Mouse (Mus musculus): Measurements from ENCODE around the gene Col9a1. TPM values are rescaled to one million over a fixed set of nuclear protein-coding genes. Genes with fewer than 3 reads are reported as not detected.

Gene Col9a1
- 0.04 and 0.07 TPM in 2 replicates for polyA plus RNA-seq (2015; fragmentation: Nextera tagmentation; extraction: Ambion mirVana)

DNA sequence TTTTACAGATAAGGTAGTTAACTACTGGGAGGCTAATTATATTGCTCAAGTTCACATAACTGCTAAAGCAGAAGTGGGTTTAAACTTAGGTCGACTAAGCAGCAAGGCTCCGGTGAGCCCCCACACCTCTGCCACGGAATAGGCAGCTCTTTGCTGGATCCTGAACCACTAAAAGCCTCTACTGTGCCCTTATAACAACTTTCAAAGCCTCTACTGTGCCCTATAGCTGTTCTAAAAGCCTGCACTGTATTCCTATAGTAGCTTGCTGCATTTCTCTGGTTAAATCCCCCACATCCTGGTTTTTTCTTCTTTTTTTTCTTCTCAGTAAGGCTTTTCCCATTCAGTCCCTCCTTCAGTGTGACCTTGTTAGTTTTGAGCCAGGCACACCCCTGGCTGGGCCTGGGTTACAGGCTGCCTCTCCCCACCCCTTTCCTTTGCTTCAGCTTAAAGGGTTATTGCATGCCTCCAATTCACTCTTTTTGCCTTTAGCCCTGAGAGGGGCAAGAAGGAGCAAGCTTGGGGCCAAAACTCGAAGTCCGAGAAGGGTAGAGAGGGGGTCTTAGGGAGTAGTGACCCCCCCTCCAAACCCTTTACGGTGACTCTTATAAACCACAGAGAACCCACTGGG lies at the start of gene Col9a1:
Gene Col9a1, plus strand, starts transcription at position 387 of the 628 bp plus-strand sequence.
- Histone ChIP-seq H3K4me1 (ENCODE audit: control insufficient read depth, low read depth, low read length) (no peaks in the 10 kb centered on the region), H3K36me3 (ENCODE audit: control insufficient read depth, insufficient read depth) (no peaks in the 10 kb centered on the region), H3K27me3 (ENCODE audit: control insufficient read depth, insufficient read depth, low read depth, low read length) (no peaks in the 10 kb centered on the region), H3K9me3 (replicated peaks; ENCODE audit: control insufficient read depth, low read length) (no peaks in the 10 kb centered on the region), H3K4me3 (ENCODE audit: low read depth, low read length) (no peak within 1 kb of the TSS), H3K4me2 (ENCODE audit: low read depth, low read length) (no peak within 1 kb of the TSS), H3K27ac (ENCODE audit: low read length) (no peak within 1 kb of the TSS), H3K9ac (ENCODE audit: low read depth, low read length) (no peak within 1 kb of the TSS)
- 58% methylated on average over 6 of the region's 6 CpGs for WGBS (ENCODE audit: insufficient replicate concordance)
- ATAC-seq (ENCODE audit: low read depth): no peak

DNA sequence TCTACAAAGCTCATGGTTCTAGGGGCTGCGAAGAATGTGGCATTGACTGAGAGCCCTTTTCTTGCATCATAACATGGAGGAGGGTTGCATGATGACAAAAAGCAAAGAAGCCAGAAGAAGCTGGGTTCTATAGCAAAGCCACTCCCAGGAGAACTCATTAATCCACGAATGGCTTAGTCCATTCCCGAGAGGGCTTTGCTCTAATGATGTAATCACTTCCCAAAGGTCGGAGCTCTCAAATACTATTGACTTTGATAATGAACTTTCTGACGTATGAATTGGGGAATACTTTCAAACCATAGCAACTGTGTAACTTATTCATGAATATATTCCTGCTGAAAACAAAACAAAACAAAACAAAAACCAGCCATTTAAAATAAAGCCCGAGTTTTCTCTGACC lies 49.5 kb upstream of the Col9a1 start:
- no peaks in the 10 kb centered on the region for H3K36me3 ChIP-seq (ENCODE audit: control insufficient read depth, insufficient read depth)
- no peaks in the 10 kb centered on the region for H3K4me1 ChIP-seq (ENCODE audit: control insufficient read depth, low read depth, low read length)
- H3K27me3 ChIP-seq (ENCODE audit: control insufficient read depth, insufficient read depth, low read depth, low read length): no peaks in the 10 kb centered on the region
- no peak overlapping the region for H3K4me2 ChIP-seq (ENCODE audit: low read depth, low read length)
- ATAC-seq (ENCODE audit: low read depth): no peak
- no peak overlapping the region for H3K27ac ChIP-seq (ENCODE audit: low read length)
- H3K4me3 ChIP-seq (ENCODE audit: low read depth, low read length): no peak overlapping the region
- H3K9ac ChIP-seq (ENCODE audit: low read depth, low read length): no peak overlapping the region
- H3K9me3 ChIP-seq (replicated peaks; ENCODE audit: control insufficient read depth, low read length): no peaks in the 10 kb centered on the region
- 50% methylated on average over 6 of the region's 6 CpGs for WGBS (ENCODE audit: insufficient replicate concordance)

DNA sequence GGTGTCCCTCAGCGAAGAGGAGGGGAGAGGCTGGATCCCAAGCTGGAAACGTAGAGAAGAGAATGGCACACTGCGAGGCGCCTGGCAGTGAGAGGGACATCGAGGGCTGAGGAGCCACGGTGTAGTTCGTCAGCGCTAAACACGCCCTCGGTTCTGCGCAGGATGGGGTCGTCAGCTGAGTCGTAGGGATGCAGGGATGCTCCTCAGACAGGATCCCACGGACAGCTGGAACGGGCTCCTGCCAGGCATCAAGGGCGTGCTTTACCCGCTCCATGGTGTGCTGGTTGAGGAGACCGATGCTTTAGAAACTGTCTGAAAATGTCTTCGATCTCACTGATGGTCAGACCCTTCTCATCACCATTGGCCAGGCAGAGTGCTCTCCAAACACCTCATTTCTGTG lies 43.6 kb upstream of the Col9a1 start:
- H3K9ac ChIP-seq (ENCODE audit: low read depth, low read length): no peak overlapping the region
- no peak overlapping the region for H3K27ac ChIP-seq (ENCODE audit: low read length)
- no peaks in the 10 kb centered on the region for H3K36me3 ChIP-seq (ENCODE audit: control insufficient read depth, insufficient read depth)
- no peaks in the 10 kb centered on the region for H3K4me1 ChIP-seq (ENCODE audit: control insufficient read depth, low read depth, low read length)
- no peak overlapping the region for H3K4me3 ChIP-seq (ENCODE audit: low read depth, low read length)
- WGBS (ENCODE audit: insufficient replicate concordance): 29% methylated on average over 19 of the region's 19 CpGs
- H3K27me3 ChIP-seq (ENCODE audit: control insufficient read depth, insufficient read depth, low read depth, low read length): no peaks in the 10 kb centered on the region
- no peak overlapping the region for H3K4me2 ChIP-seq (ENCODE audit: low read depth, low read length)
- ATAC-seq (ENCODE audit: low read depth): no peak
- no peaks in the 10 kb centered on the region for H3K9me3 ChIP-seq (replicated peaks; ENCODE audit: control insufficient read depth, low read length)

DNA sequence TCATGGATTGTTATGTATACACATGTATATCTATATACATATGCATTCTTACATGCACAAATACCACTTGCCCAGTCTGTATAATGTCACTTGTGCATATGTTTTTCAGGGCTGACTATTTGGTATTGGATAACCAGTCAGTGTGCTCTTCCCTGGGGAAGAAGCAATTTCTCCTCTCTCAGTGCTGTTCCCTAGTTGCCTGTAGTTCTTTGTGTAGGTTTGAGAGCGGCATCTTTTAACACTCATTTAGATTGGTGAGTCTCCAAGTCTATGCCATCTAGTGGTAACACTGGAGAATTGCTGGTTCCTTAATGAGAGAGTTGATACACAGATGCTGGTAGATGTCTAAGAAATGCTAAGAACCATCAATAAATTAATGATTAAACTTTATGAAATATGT lies 42.6 kb upstream of the Col9a1 start:
- no peak overlapping the region for H3K4me3 ChIP-seq (ENCODE audit: low read depth, low read length)
- no peaks in the 10 kb centered on the region for H3K27me3 ChIP-seq (ENCODE audit: control insufficient read depth, insufficient read depth, low read depth, low read length)
- ATAC-seq (ENCODE audit: low read depth): no peak
- no peaks in the 10 kb centered on the region for H3K4me1 ChIP-seq (ENCODE audit: control insufficient read depth, low read depth, low read length)
- no peak overlapping the region for H3K9ac ChIP-seq (ENCODE audit: low read depth, low read length)
- 9% methylated on average over 1 of the region's 1 CpGs for WGBS (ENCODE audit: insufficient replicate concordance)
- H3K27ac ChIP-seq (ENCODE audit: low read length): no peak overlapping the region
- no peaks in the 10 kb centered on the region for H3K36me3 ChIP-seq (ENCODE audit: control insufficient read depth, insufficient read depth)
- H3K4me2 ChIP-seq (ENCODE audit: low read depth, low read length): no peak overlapping the region
- H3K9me3 ChIP-seq (replicated peaks; ENCODE audit: control insufficient read depth, low read length): no peaks in the 10 kb centered on the region

DNA sequence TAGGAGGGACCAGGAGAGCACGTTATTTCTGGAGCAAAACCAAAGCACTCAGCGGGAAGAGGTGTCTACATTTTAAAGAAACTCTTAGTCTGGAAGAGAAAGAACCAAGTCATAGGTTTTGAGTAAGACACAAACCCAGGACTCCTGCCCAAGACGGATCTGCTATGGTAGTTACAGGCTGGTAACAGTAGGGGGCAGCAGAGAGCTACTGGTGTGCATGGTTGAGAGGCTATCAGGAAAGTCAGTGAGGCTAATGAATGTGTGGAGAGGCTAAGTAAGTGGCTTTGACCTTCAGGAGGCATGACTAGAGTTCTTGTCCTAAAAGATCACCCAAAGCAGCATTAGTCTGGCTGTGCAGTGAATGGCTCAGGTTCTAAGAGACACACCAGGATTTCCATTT lies 40.3 kb upstream of the Col9a1 start:
- no peak overlapping the region for H3K9ac ChIP-seq (ENCODE audit: low read depth, low read length)
- no peak overlapping the region for H3K27ac ChIP-seq (ENCODE audit: low read length)
- H3K4me3 ChIP-seq (ENCODE audit: low read depth, low read length): no peak overlapping the region
- no peaks in the 10 kb centered on the region for H3K4me1 ChIP-seq (ENCODE audit: control insufficient read depth, low read depth, low read length)
- no peaks in the 10 kb centered on the region for H3K9me3 ChIP-seq (replicated peaks; ENCODE audit: control insufficient read depth, low read length)
- no peaks in the 10 kb centered on the region for H3K36me3 ChIP-seq (ENCODE audit: control insufficient read depth, insufficient read depth)
- H3K27me3 ChIP-seq (ENCODE audit: control insufficient read depth, insufficient read depth, low read depth, low read length): no peaks in the 10 kb centered on the region
- WGBS (ENCODE audit: insufficient replicate concordance): 4% methylated on average over 3 of the region's 3 CpGs
- no peak overlapping the region for H3K4me2 ChIP-seq (ENCODE audit: low read depth, low read length)
- ATAC-seq (ENCODE audit: low read depth): no peak

DNA sequence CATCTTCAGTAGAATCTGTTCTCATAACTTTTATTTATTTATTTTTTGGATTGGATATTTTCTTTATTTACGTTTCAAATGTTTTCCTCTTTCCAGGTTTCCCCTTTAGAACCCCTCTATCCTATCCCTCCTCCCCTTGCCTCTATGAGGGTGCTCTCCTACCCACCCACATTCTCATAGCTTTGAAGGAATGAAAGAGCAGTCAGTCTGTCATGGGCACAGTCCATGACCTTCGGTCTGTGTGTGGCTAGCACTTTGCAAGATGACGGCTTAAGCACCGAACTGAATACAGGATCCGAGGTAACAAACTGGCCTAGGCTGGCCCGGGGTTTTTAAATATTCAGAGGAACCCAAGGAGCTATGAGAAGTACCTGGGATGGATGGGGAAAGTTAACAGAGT lies 36.9 kb upstream of the Col9a1 start:
- Histone ChIP-seq H3K27ac (ENCODE audit: low read length) (no peak overlapping the region), H3K4me3 (ENCODE audit: low read depth, low read length) (no peak overlapping the region), H3K4me1 (ENCODE audit: control insufficient read depth, low read depth, low read length) (no peaks in the 10 kb centered on the region), H3K4me2 (ENCODE audit: low read depth, low read length) (no peak overlapping the region), H3K36me3 (ENCODE audit: control insufficient read depth, insufficient read depth) (no peaks in the 10 kb centered on the region), H3K27me3 (ENCODE audit: control insufficient read depth, insufficient read depth, low read depth, low read length) (no peaks in the 10 kb centered on the region), H3K9ac (ENCODE audit: low read depth, low read length) (no peak overlapping the region), H3K9me3 (replicated peaks; ENCODE audit: control insufficient read depth, low read length) (no peaks in the 10 kb centered on the region)
- ATAC-seq (ENCODE audit: low read depth): no peak
- 58% methylated on average over 6 of the region's 6 CpGs for WGBS (ENCODE audit: insufficient replicate concordance)

DNA sequence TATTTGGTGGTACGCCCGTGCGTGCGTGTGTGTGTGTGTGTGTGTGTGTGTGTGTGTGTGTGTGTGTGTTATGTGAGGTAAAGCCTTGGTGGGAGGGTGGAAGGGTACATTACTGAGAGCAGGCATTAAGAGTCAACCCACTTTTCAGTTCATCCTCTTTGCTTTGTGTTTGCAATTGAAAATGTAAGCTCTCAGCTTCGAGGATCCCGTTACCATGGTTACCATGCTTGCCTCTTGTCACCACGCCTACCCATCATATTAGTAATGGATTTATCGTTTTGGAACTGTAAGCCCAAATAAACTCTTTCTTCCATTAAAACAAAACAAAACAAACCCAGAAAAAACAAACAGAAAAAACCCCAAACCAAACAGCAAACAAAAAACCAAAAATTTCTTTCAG lies 33.9 kb upstream of the Col9a1 start:
- H3K9me3 ChIP-seq (replicated peaks; ENCODE audit: control insufficient read depth, low read length): no peaks in the 10 kb centered on the region
- ATAC-seq (ENCODE audit: low read depth): no peak
- 67% methylated on average over 8 of the region's 8 CpGs for WGBS (ENCODE audit: insufficient replicate concordance)
- H3K27ac ChIP-seq (ENCODE audit: low read length): no peak overlapping the region
- no peak overlapping the region for H3K9ac ChIP-seq (ENCODE audit: low read depth, low read length)
- H3K4me2 ChIP-seq (ENCODE audit: low read depth, low read length): no peak overlapping the region
- no peaks in the 10 kb centered on the region for H3K27me3 ChIP-seq (ENCODE audit: control insufficient read depth, insufficient read depth, low read depth, low read length)
- H3K36me3 ChIP-seq (ENCODE audit: control insufficient read depth, insufficient read depth): no peaks in the 10 kb centered on the region
- H3K4me3 ChIP-seq (ENCODE audit: low read depth, low read length): no peak overlapping the region
- no peaks in the 10 kb centered on the region for H3K4me1 ChIP-seq (ENCODE audit: control insufficient read depth, low read depth, low read length)

DNA sequence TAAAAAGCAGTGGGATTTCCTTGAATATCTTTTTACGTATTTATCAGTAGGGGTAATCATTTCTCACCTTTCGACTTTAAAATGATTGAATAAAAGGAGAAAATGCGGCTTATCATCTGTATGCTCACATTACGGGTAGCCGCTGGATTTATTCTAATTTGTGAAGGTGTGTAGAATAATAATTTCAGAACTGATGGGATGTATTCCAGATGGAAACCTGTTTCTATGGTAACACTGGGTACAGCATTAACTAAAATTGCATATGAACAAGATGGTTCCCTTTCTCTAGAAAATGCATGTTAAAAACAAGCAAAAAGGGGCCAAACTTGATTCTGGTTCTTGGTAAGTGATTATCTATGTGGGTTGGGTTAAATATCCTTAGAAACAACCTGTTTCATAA lies 19.7 kb upstream of the Col9a1 start:
- Histone ChIP-seq H3K9me3 (replicated peaks; ENCODE audit: control insufficient read depth, low read length) (no peaks in the 10 kb centered on the region), H3K36me3 (ENCODE audit: control insufficient read depth, insufficient read depth) (no peaks in the 10 kb centered on the region), H3K27ac (ENCODE audit: low read length) (no peak overlapping the region), H3K4me1 (ENCODE audit: control insufficient read depth, low read depth, low read length) (no peaks in the 10 kb centered on the region), H3K27me3 (ENCODE audit: control insufficient read depth, insufficient read depth, low read depth, low read length) (no peaks in the 10 kb centered on the region), H3K9ac (ENCODE audit: low read depth, low read length) (no peak overlapping the region), H3K4me3 (ENCODE audit: low read depth, low read length) (no peak overlapping the region), H3K4me2 (ENCODE audit: low read depth, low read length) (no peak overlapping the region)
- 73% methylated on average over 5 of the region's 5 CpGs for WGBS (ENCODE audit: insufficient replicate concordance)
- ATAC-seq (ENCODE audit: low read depth): no peak

DNA sequence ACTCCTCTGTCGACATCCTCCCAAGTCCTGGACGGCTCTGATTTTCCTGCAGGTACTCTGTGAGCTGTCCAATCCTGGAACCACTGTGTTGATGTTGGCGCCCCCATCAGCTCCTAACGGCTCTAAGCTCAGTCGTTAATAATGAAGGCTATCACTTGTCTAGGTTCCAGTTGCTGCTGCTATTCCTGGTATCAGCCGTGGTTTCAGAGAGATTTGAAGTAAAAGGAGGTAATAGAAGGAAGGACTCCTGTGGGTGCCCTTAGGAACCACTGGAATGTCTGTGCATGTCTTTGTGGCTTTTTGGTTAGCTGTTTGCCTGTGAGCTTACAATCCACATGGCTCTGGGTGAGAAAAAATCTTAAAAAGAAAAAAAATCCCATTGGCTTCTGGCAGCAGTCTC lies 8.0 kb upstream of the Col9a1 start:
- Histone ChIP-seq H3K9ac (ENCODE audit: low read depth, low read length) (no peak overlapping the region), H3K27ac (ENCODE audit: low read length) (no peak overlapping the region), H3K4me2 (ENCODE audit: low read depth, low read length) (no peak overlapping the region), H3K4me1 (ENCODE audit: control insufficient read depth, low read depth, low read length) (no peaks in the 10 kb centered on the region), H3K4me3 (ENCODE audit: low read depth, low read length) (no peak overlapping the region), H3K27me3 (ENCODE audit: control insufficient read depth, insufficient read depth, low read depth, low read length) (no peaks in the 10 kb centered on the region), H3K36me3 (ENCODE audit: control insufficient read depth, insufficient read depth) (no peaks in the 10 kb centered on the region), H3K9me3 (replicated peaks; ENCODE audit: control insufficient read depth, low read length) (no peaks in the 10 kb centered on the region)
- 31% methylated on average over 6 of the region's 6 CpGs for WGBS (ENCODE audit: insufficient replicate concordance)
- no peak for ATAC-seq (ENCODE audit: low read depth)
